Mouse (Mus musculus) MEL (cell line): ENCODE data around the gene Nkx2-2. TPM values are rescaled to one million over a fixed set of nuclear protein-coding genes. Genes with fewer than 3 reads are reported as not detected.

Experiments used
- DNase-seq: peaks from one replicate; pipeline ENCODE4 v3.0.0; 2011; ENCODE audit warnings: low read depth, low spot score
- H3K27ac ChIP-seq: 2 replicates; pipeline ENCODE4 v1.5.1; 2012; ENCODE audit warnings: low read depth, mild to moderate bottlenecking, control low read depth, low read length, moderate library complexity; ENCODE audit not compliant: control insufficient read depth
- H3K27me3 ChIP-seq, 2 experiments: fragments of 150-350 bp in 1 of 2; sonication (generic) in 1 of 2; 2 replicates each; pipeline ENCODE4 v1.6.1; 2012; ENCODE audit warnings: low read length in 2 of 2, mild to moderate bottlenecking in 2 of 2, improper control_type of control experiment in 1 of 2, moderate library complexity in 1 of 2; ENCODE audit not compliant: insufficient read depth in 2 of 2, control insufficient read depth in 1 of 2
- H3K36me3 ChIP-seq, 2 experiments: 2 replicates each; pipeline ENCODE4 v1.6.1; 2012 to 2014; ENCODE audit warnings: low read length in 2 of 2, improper control_type of control experiment in 1 of 2, inconsistent platforms in 1 of 2, mild to moderate bottlenecking in 1 of 2; ENCODE audit not compliant: insufficient read depth in 2 of 2, control insufficient read depth in 1 of 2
- H3K4me1 ChIP-seq, 2 experiments: fragments of 150-350 bp in 1 of 2; sonication (generic) in 1 of 2; 2 replicates each; pipeline ENCODE4 v1.6.1; 2012; ENCODE audit warnings: low read length in 2 of 2, improper control_type of control experiment in 1 of 2, mild to moderate bottlenecking in 1 of 2; ENCODE audit not compliant: insufficient read depth in 2 of 2, control insufficient read depth in 1 of 2
- H3K4me3 ChIP-seq, 2 experiments: fragments of 150-350 bp in 1 of 2; sonication (generic) in 1 of 2; 2 replicates each; pipeline ENCODE4 v1.5.1; 2012; ENCODE audit warnings: low read depth in 2 of 2, low read length in 2 of 2, mild to moderate bottlenecking in 2 of 2, moderate library complexity in 2 of 2, control low read depth in 1 of 2, improper control_type of control experiment in 1 of 2; ENCODE audit not compliant: control insufficient read depth in 1 of 2, insufficient read depth in 1 of 2
- H3K79me2 ChIP-seq: 2 replicates; pipeline ENCODE4 v1.6.1; 2012; ENCODE audit warnings: mild to moderate bottlenecking, low read length, moderate library complexity; ENCODE audit not compliant: control insufficient read depth, poor library complexity, insufficient read depth
- H3K9ac ChIP-seq: 2 replicates; pipeline ENCODE4 v1.6.1; 2012; ENCODE audit warnings: low read depth, mild to moderate bottlenecking, control low read depth, low read length, moderate library complexity; ENCODE audit not compliant: control insufficient read depth, poor library complexity, severe bottlenecking
- H3K9me3 ChIP-seq: fragments of 150-350 bp; sonication (generic); replicated peaks from 2 replicates; pipeline ENCODE4 v1.6.1; 2012; ENCODE audit warnings: mild to moderate bottlenecking, low read length, improper control_type of control experiment, moderate library complexity; ENCODE audit not compliant: insufficient read depth
- BHLHE40 ChIP-seq: IDR thresholded peaks from 2 replicates; pipeline ENCODE4 v1.6.1; 2012; ENCODE audit warnings: low read depth, mild to moderate bottlenecking, inconsistent platforms, low read length, improper control_type of control experiment, borderline replicate concordance
- CHD1 ChIP-seq: IDR thresholded peaks from 2 replicates; pipeline ENCODE4 v1.6.1; 2012; ENCODE audit warnings: low read depth, mild to moderate bottlenecking, inconsistent platforms, low read length, improper control_type of control experiment
- CHD2 ChIP-seq: IDR thresholded peaks from 2 replicates; pipeline ENCODE4 v1.6.1; 2011; ENCODE audit warnings: low read length, improper control_type of control experiment
- CTCF ChIP-seq, 3 experiments: IDR thresholded peaks in 2 of 3; conservative IDR thresholded peaks in 1 of 3; 2 replicates each; pipeline ENCODE4 v1.5.1; 2011 to 2012; ENCODE audit warnings: low read length in 3 of 3, low read depth in 2 of 3, mild to moderate bottlenecking in 2 of 3, improper control_type of control experiment in 1 of 3, inconsistent platforms in 1 of 3, mixed read lengths in 1 of 3, moderate library complexity in 1 of 3; ENCODE audit not compliant: control insufficient read depth in 1 of 3, insufficient read depth in 1 of 3, poor library complexity in 1 of 3, severe bottlenecking in 1 of 3
- ELF1 ChIP-seq: IDR thresholded peaks from 2 replicates; pipeline ENCODE4 v1.6.1; 2014; ENCODE audit warnings: low read depth, mild to moderate bottlenecking, inconsistent platforms, low read length, improper control_type of control experiment, moderate library complexity
- ETS1 ChIP-seq: IDR thresholded peaks from 2 replicates; pipeline ENCODE4 v1.6.1; 2012; ENCODE audit warnings: low read depth, mild to moderate bottlenecking, inconsistent platforms, low read length, improper control_type of control experiment, moderate library complexity
- GATA1 ChIP-seq: IDR thresholded peaks from 2 replicates; pipeline ENCODE4 v1.6.1; 2011; ENCODE audit warnings: low read depth, low read length, improper control_type of control experiment
- HCFC1 ChIP-seq: IDR thresholded peaks from 2 replicates; pipeline ENCODE4 v1.6.1; 2012; ENCODE audit warnings: low read depth, mild to moderate bottlenecking, inconsistent platforms, low read length, improper control_type of control experiment, moderate library complexity
- JUND ChIP-seq: IDR thresholded peaks from 2 replicates; pipeline ENCODE4 v1.6.1; 2011; ENCODE audit warnings: low read depth, mild to moderate bottlenecking, improper control_type of control experiment, low read length
- KAT2A ChIP-seq: conservative IDR thresholded peaks from 2 replicates; pipeline ENCODE4 v1.6.1; 2012; ENCODE audit warnings: low read depth, low read length, improper control_type of control experiment, inconsistent platforms
- MAFK ChIP-seq: IDR thresholded peaks from 2 replicates; pipeline ENCODE4 v1.6.1; 2011; ENCODE audit warnings: low read depth, mild to moderate bottlenecking, low read length, improper control_type of control experiment, borderline replicate concordance
- MAZ ChIP-seq: IDR thresholded peaks from 2 replicates; pipeline ENCODE4 v1.6.1; 2012; ENCODE audit warnings: low read depth, mild to moderate bottlenecking, inconsistent platforms, low read length, improper control_type of control experiment
- MEF2A ChIP-seq: IDR thresholded peaks from 2 replicates; pipeline ENCODE4 v1.6.1; 2014; ENCODE audit warnings: low read depth, mild to moderate bottlenecking, inconsistent platforms, low read length, improper control_type of control experiment; ENCODE audit not compliant: poor library complexity, insufficient replicate concordance, severe bottlenecking; ENCODE audit errors: extremely low read depth
- NELFE ChIP-seq: IDR thresholded peaks from 2 replicates; pipeline ENCODE4 v1.6.1; 2011; ENCODE audit warnings: low read depth, low read length, improper control_type of control experiment
- NRF1 ChIP-seq: IDR thresholded peaks from 2 replicates; pipeline ENCODE4 v1.6.1; 2014; ENCODE audit warnings: low read depth, mild to moderate bottlenecking, inconsistent platforms, low read length, improper control_type of control experiment, moderate library complexity; ENCODE audit not compliant: poor library complexity, insufficient read depth, severe bottlenecking
- RAD21 ChIP-seq: IDR thresholded peaks from 2 replicates; pipeline ENCODE4 v1.6.1; 2011; ENCODE audit warnings: mild to moderate bottlenecking, low read depth, low read length, improper control_type of control experiment
- TBP ChIP-seq: IDR thresholded peaks from 2 replicates; pipeline ENCODE4 v1.8.0; 2011; ENCODE audit warnings: low read depth, low read length, improper control_type of control experiment
- USF2 ChIP-seq, 2 experiments: IDR thresholded peaks; 2 replicates each; pipeline ENCODE4 v1.6.1; 2011 to 2012; ENCODE audit warnings: improper control_type of control experiment in 2 of 2, low read length in 2 of 2, borderline replicate concordance in 1 of 2, inconsistent platforms in 1 of 2, low read depth in 1 of 2, mild to moderate bottlenecking in 1 of 2; ENCODE audit not compliant: insufficient read depth in 1 of 2
- ZKSCAN1 ChIP-seq: IDR thresholded peaks from 2 replicates; pipeline ENCODE4 v1.6.1; 2012; ENCODE audit warnings: low read depth, mild to moderate bottlenecking, inconsistent platforms, low read length, improper control_type of control experiment, moderate library complexity
- ZMIZ1 ChIP-seq: IDR thresholded peaks from 2 replicates; pipeline ENCODE4 v1.6.1; 2012; ENCODE audit warnings: low read depth, mild to moderate bottlenecking, inconsistent platforms, low read length, improper control_type of control experiment, moderate library complexity
- polyA plus RNA-seq, 2 experiments: library from polyadenylated mRNA; stranded (reverse) in 1 of 2; unstranded in 1 of 2; fragments of >175 nt in 1 of 2; fragments of >200 nt in 1 of 2; gene quantifications; 2 replicates each; pipeline versions ENCODE4 v1.2.1 to v1.2.4; 2012; ENCODE audit warnings: low replicate concordance in 2 of 2, low read depth in 1 of 2; ENCODE audit not compliant: insufficient read length in 2 of 2, insufficient read depth in 1 of 2, missing spikeins in 1 of 2
- total RNA-seq: library from RNA; depleted of rRNA; stranded (reverse); fragments of 300-350 nt; gene quantifications from 2 replicates; pipeline ENCODE4 v1.2.3, GENCODE M21; 2012

The Nkx2-2 gene
- total and polyA plus RNA-seq, 3 experiments = not detected

DNA sequence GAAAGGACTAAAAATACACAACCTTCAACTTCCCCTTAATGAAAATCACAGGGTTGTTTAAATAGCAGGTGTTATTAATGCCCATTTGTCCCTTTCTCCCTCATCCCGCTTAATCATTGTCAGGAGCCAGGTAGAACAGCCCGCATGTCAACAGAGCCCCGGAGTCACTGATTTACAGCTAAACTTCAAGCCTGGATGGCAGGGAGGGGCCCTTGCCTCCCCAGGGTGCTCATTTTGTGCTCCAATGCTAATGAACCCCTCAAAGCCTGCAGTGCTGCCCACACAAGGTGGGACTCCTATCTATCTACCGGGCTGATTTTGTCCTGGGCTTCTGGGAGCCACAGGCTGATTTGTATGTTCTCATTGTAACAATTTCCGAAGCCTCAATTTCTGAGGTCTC, 37.1 kb upstream of the Nkx2-2 start:
- H3K9me3 ChIP-seq = no peaks in the 10 kb centered on the region
- H3K79me2 ChIP-seq = no peaks in the 10 kb centered on the region
- no peaks in the 10 kb centered on the region for H3K27me3 ChIP-seq
- no peaks in the 10 kb centered on the region for H3K36me3 ChIP-seq
- no peak for DNase-seq
- H3K9ac ChIP-seq = no peak overlapping the region
- no peak overlapping the region for H3K4me3 ChIP-seq
- TF ChIP-seq MEF2A = no peak
- TF ChIP-seq ETS1 = no peak
- TF ChIP-seq KAT2A = no peak
- no peak for TF ChIP-seq CTCF (IDR thresholded peaks at IDR 0.05 in 2 of 3, conservative IDR thresholded peaks at IDR 0.05 in 1 of 3; ENCODE audit: control insufficient read depth in 1 of 3, insufficient read depth in 1 of 3, low read depth in 2 of 3, low read length in 3 of 3, poor library complexity in 1 of 3, severe bottlenecking in 1 of 3)
- no peak for TF ChIP-seq MAZ
- no peak for TF ChIP-seq ELF1
- H3K27ac ChIP-seq = no peak overlapping the region
- H3K4me1 ChIP-seq = no peaks in the 10 kb centered on the region

DNA sequence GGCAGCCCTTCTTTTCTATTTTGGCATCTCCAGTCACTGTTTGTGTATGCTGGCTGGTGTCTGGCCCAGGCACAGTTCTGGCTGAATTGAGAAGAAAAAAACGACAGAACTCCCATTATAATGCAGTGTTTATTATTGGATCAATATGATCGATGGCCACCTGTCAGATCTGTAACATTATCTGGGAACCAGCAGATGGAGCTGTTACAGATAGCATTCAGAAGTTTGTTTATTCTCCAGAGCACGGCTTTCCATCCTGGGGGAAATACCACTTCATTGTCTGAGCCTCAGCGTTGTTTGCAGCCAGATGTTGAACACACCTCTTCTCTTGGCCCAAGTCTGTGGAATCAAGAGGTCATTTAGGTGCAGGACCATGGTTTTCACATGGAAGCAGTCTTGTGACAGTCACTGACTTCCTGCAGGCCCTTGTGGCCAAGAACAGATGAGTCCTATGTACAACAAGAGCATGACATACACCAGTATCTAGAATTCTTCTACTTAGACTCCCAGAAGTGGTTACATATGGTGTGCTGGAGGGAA, 11.1 kb upstream of the Nkx2-2 start:
- Histone ChIP-seq H3K4me1 (no peaks in the 10 kb centered on the region), H3K9ac (no peak overlapping the region), H3K36me3 (no peaks in the 10 kb centered on the region), H3K4me3 (no peak overlapping the region), H3K27ac (no peak overlapping the region), H3K27me3 (no peaks in the 10 kb centered on the region), H3K9me3 (no peaks in the 10 kb centered on the region), H3K79me2 (no peaks in the 10 kb centered on the region)
- TF ChIP-seq CHD2 = no peak
- no peak for TF ChIP-seq RAD21
- no peak for TF ChIP-seq CHD1
- no peak for TF ChIP-seq NELFE
- no peak for TF ChIP-seq ELF1
- DNase-seq = no peak

DNA sequence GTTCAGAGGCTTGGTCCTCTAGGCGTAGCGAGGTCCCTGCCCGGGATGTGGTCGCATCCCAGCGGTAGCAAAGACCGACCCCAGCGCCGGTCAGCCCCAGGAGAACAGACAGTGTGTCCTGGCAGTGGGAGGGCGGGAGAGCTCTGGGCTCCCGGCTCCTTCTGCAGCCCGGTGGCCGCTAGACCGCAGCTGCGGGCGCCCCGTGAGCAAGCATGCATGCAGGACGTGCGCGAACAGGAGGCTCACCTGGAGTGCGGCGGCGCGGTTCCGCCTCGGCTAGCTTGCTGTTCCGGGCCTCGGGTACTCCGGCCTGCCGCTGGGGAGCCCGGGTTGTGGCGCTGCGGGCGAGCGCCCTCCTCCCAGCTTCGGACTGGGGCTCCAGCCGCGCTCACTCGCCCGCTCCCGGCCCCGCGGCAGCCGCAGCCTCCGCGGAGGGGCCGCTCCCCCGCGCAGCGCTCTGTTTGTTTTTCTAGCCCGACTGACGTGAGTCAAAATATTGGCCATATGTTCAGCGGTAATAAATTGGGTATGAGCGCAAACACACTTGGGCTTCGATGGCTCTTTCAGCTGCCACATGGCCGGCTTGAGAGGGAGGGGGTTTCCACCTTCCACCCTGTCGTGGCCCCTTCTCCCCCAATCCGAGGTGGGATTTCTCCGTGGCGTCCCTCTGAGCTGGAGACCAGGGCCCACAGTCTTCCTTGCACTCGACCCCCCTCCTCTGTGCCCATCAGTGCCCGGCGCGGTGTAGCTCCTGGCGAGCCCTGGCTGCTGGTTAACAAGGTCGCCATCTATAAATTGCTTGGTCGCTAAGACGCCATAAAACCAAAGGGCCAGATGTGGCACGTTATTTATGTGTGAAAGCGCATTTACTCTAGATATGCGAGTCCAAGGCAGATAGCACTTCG, 920 bp upstream of the Nkx2-2 start:
- TF ChIP-seq NRF1 = no peak
- no peak for TF ChIP-seq CTCF (IDR thresholded peaks at IDR 0.05 in 2 of 3, conservative IDR thresholded peaks at IDR 0.05 in 1 of 3; ENCODE audit: control insufficient read depth in 1 of 3, insufficient read depth in 1 of 3, low read depth in 2 of 3, low read length in 3 of 3, poor library complexity in 1 of 3, severe bottlenecking in 1 of 3)
- TF ChIP-seq ZKSCAN1 = no peak
- TF ChIP-seq HCFC1 = no peak
- no peak for TF ChIP-seq USF2 (IDR thresholded peaks at IDR 0.05; ENCODE audit: borderline replicate concordance in 1 of 2, insufficient read depth in 1 of 2, low read depth in 1 of 2, low read length in 2 of 2)
- no peak for TF ChIP-seq KAT2A
- TF ChIP-seq MAFK = no peak
- TF ChIP-seq GATA1 = no peak
- no peak for TF ChIP-seq BHLHE40
- no peak for TF ChIP-seq ZMIZ1
- TF ChIP-seq JUND = no peak
- no peak for TF ChIP-seq TBP
- TF ChIP-seq, all 39 proteins: peak for 0
- Histone ChIP-seq H3K9ac (no peak overlapping the region), H3K4me1 (no peaks in the 10 kb centered on the region), H3K4me3 (no peak overlapping the region), H3K27me3 (no peaks in the 10 kb centered on the region), H3K27ac (no peak overlapping the region), H3K36me3 (no peaks in the 10 kb centered on the region), H3K9me3 (no peaks in the 10 kb centered on the region), H3K79me2 (no peaks in the 10 kb centered on the region)
- DNase-seq = no peak
